Mouse (Mus musculus) embryonic fibroblast, embryonic 13.5 days (primary cell): Measurements from ENCODE around the gene Cds1.

Experiments used
- CTCF ChIP-seq: IDR thresholded peaks from 2 replicates; pipeline ENCODE4 v1.5.1; 2011; ENCODE audit warnings: mild to moderate bottlenecking, control low read depth, low read length, moderate library complexity, borderline replicate concordance; ENCODE audit not compliant: insufficient read depth
- POLR2A ChIP-seq: IDR thresholded peaks from 2 replicates; pipeline ENCODE4 v1.6.1; 2011; ENCODE audit warnings: low read depth, mild to moderate bottlenecking, control low read depth, low read length, moderate library complexity

- TF ChIP-seq POLR2A (no peak), CTCF (no peak)
These were observed 1.3 kb downstream of the Cds1 start for GRCm38 (mm10) chr5:101766248-101766647.
